Mouse (Mus musculus): ENCODE measurements around the gene Klf7. TPM values are rescaled to one million over a fixed set of nuclear protein-coding genes. Genes with fewer than 3 reads are reported as not detected.
"Not testable (repeated sequence)": the region's sequence is repeated elsewhere in the genome, so short reads cannot be mapped to it uniquely, and the experiment has no call there.

Gene Klf7
- polyA plus RNA-seq, 2 experiments, result 1.4 to 3.6 TPM

DNA sequence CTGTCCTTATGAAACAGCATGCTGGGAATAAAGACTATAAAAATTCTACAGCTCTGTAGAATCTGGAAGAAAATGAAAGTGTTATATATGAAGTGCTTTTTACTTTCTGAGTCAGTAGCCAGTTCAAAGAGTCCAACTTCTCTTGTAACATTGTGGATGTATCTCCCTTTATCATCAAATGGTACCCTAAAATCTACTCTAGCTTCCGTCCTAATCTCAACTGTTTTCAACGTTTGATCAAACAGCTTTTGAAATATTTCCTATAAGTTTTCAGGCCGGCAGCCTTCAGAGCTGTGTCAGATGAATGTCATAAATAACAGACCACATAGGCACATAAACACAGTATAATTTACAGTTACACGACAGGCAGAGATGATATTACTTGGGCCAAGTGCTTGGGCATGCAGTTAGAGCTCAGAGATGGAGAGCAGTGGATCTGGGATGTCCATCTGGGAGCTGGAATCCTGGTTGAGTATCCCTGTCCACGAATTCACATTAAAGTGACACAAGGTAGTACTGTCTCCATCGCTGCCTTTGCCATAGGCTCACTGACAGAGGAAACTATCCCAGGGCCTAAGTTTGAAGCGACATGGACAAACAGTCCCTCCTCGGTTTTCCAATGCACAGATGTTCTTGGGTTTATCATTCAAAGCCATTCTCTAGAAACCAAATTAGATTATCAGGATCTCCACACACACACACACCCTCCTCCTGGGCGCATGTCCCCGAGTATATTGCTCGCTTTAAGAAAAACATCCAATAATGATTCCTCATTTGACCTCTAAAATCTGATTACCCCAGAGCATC, 4.4 kb downstream of the Klf7 start:
- TF ChIP-seq EP300 (IDR thresholded peaks at IDR 0.05; ENCODE audit: low read depth), result peak; percentile 49
- no peak for TF ChIP-seq CTCF (IDR thresholded peaks at IDR 0.05; ENCODE audit: low read depth)
- 29% methylated on average over 11 of the region's 11 CpGs for WGBS (ENCODE audit: insufficient replicate concordance)
- peak in 1 of 3 experiments; percentile 16 for DNase-seq (ENCODE audit: low read depth in 3 of 3, low spot score in 3 of 3)
- Histone ChIP-seq H3K27ac (no peak overlapping the region), H3K9ac (replicated peaks) (no peak overlapping the region; the same call in 1 of the 2 replicates), H3K9me3 (ENCODE audit: control insufficient read depth, low read length) (no peaks in the 10 kb centered on the region), H3K4me3 (ENCODE audit: insufficient read depth in 1 of 2, low read depth in 2 of 2, low read length in 2 of 2) (no peak overlapping the region), H3K36me3 (replicated peaks; ENCODE audit: control insufficient read depth, insufficient read depth, low read depth) (no peaks in the 10 kb centered on the region), H3K27me3 (ENCODE audit: control insufficient read depth, insufficient read depth, low read length) (peaks cover 11% of the 10 kb centered on the region; the same call in 1 of the 2 replicates), H3K4me2 (ENCODE audit: low read depth) (peak overlapping the region; percentile 70), H3K4me1 (replicated peaks; ENCODE audit: control insufficient read depth in 2 of 2, insufficient read depth in 2 of 2, low read length in 1 of 2) (peaks cover 14 to 28% of the 10 kb centered on the region in 2 experiments)
- ATAC-seq (ENCODE audit: insufficient read depth), result no peak

- Histone ChIP-seq H3K9ac (replicated peaks) (no peak overlapping the region), H3K4me2 (ENCODE audit: low read depth) (no peak overlapping the region), H3K4me1 (replicated peaks; ENCODE audit: control insufficient read depth in 2 of 2, insufficient read depth in 2 of 2, low read length in 1 of 2) (peaks cover 14 to 26% of the 10 kb centered on the region in 2 experiments), H3K4me3 (ENCODE audit: insufficient read depth in 1 of 2, low read depth in 2 of 2, low read length in 2 of 2) (no peak overlapping the region), H3K9me3 (ENCODE audit: control insufficient read depth, low read length) (no peaks in the 10 kb centered on the region), H3K27me3 (ENCODE audit: control insufficient read depth, insufficient read depth, low read length) (peaks cover 11% of the 10 kb centered on the region; the same call in 1 of the 2 replicates), H3K27ac (no peak overlapping the region), H3K36me3 (replicated peaks; ENCODE audit: control insufficient read depth, insufficient read depth, low read depth) (no peaks in the 10 kb centered on the region)
- TF ChIP-seq CTCF (IDR thresholded peaks at IDR 0.05; ENCODE audit: low read depth), result no peak
- TF ChIP-seq EP300 (IDR thresholded peaks at IDR 0.05; ENCODE audit: low read depth), result no peak
- WGBS (ENCODE audit: insufficient replicate concordance), result 67% methylated on average over 6 of the region's 6 CpGs
- DNase-seq (ENCODE audit: low read depth in 3 of 3, low spot score in 3 of 3), result no peak
- no peak for ATAC-seq (ENCODE audit: insufficient read depth)
Measured at GRCm38 (mm10) chr1:64116746-64117455, 5.2 kb downstream of the Klf7 start.

- ATAC-seq (ENCODE audit: insufficient read depth) (no peak), DNase-seq (ENCODE audit: low read depth in 3 of 3, low spot score in 3 of 3) (no peak)
- Histone ChIP-seq H3K27ac (no peak overlapping the region), H3K27me3 (ENCODE audit: control insufficient read depth, insufficient read depth, low read length) (no peaks in the 10 kb centered on the region; the same call in 1 of the 2 replicates), H3K4me3 (ENCODE audit: insufficient read depth in 1 of 2, low read depth in 2 of 2, low read length in 2 of 2) (no peak overlapping the region), H3K9ac (replicated peaks) (no peak overlapping the region), H3K4me1 (replicated peaks; ENCODE audit: control insufficient read depth in 2 of 2, insufficient read depth in 2 of 2, low read length in 1 of 2) (peaks cover 14 to 22% of the 10 kb centered on the region in 2 experiments), H3K9me3 (ENCODE audit: control insufficient read depth, low read length) (no peaks in the 10 kb centered on the region), H3K36me3 (replicated peaks; ENCODE audit: control insufficient read depth, insufficient read depth, low read depth) (no peaks in the 10 kb centered on the region), H3K4me2 (ENCODE audit: low read depth) (no peak overlapping the region)
- WGBS (ENCODE audit: insufficient replicate concordance), result 64% methylated on average over 3 of the region's 3 CpGs
- TF ChIP-seq CTCF (IDR thresholded peaks at IDR 0.05; ENCODE audit: low read depth) (no peak), EP300 (IDR thresholded peaks at IDR 0.05; ENCODE audit: low read depth) (no peak)
Measured at GRCm38 (mm10) chr1:64114579-64114978, 7.5 kb downstream of the Klf7 start.

GRCm38 (mm10) chr1:64108653-64109052, 13.4 kb downstream of the Klf7 start:
- H3K9me3 ChIP-seq (ENCODE audit: control insufficient read depth, low read length); DNase-seq (ENCODE audit: low read depth in 3 of 3, low spot score in 3 of 3); H3K27ac ChIP-seq; H3K4me3 ChIP-seq (ENCODE audit: insufficient read depth in 1 of 2, low read depth in 2 of 2, low read length in 2 of 2); H3K9ac ChIP-seq (replicated peaks); H3K27me3 ChIP-seq (ENCODE audit: control insufficient read depth, insufficient read depth, low read length); ATAC-seq (ENCODE audit: insufficient read depth); H3K36me3 ChIP-seq (replicated peaks; ENCODE audit: control insufficient read depth, insufficient read depth, low read depth); H3K4me2 ChIP-seq (ENCODE audit: low read depth): not testable (repeated sequence)
- WGBS (ENCODE audit: insufficient replicate concordance), result 47% methylated on average over 3 of the region's 3 CpGs
- H3K4me1 ChIP-seq (replicated peaks; ENCODE audit: control insufficient read depth in 2 of 2, insufficient read depth in 2 of 2, low read length in 1 of 2), result peaks cover 0 to 19% of the 10 kb centered on the region in 2 experiments; a peak in 3 of 4 replicates

DNA sequence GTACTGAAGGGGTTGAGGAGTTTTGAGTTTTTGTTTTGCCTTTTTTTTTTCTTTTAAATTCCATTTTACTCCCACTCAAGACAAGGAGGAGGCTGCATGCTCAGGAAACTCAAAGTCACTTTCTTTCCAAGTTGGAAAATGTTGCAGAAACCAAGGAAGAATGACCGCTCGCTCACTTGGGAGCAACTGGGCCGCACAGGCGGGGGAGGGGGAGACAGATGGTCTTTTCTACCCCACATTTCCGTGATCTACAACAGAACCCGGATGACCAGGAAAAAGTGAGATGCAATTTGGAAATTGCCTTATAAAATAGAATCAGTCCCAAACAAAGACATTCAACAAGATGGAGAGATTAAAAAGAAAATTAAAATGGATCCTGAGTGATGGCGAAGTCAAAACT, 14.6 kb downstream of the Klf7 start:
- ATAC-seq (ENCODE audit: insufficient read depth) (no peak), DNase-seq (ENCODE audit: low read depth in 3 of 3, low spot score in 3 of 3) (no peak)
- Histone ChIP-seq H3K4me1 (replicated peaks; ENCODE audit: control insufficient read depth in 2 of 2, insufficient read depth in 2 of 2, low read length in 1 of 2) (peaks cover 0 to 19% of the 10 kb centered on the region in 2 experiments; a peak in 3 of 4 replicates), H3K4me3 (ENCODE audit: insufficient read depth in 1 of 2, low read depth in 2 of 2, low read length in 2 of 2) (no peak overlapping the region), H3K27ac (no peak overlapping the region), H3K27me3 (ENCODE audit: control insufficient read depth, insufficient read depth, low read length) (no peaks in the 10 kb centered on the region), H3K9ac (replicated peaks) (no peak overlapping the region), H3K9me3 (ENCODE audit: control insufficient read depth, low read length) (no peaks in the 10 kb centered on the region), H3K4me2 (ENCODE audit: low read depth) (no peak overlapping the region), H3K36me3 (replicated peaks; ENCODE audit: control insufficient read depth, insufficient read depth, low read depth) (no peaks in the 10 kb centered on the region)
- TF ChIP-seq EP300 (IDR thresholded peaks at IDR 0.05; ENCODE audit: low read depth), result no peak
- no peak for TF ChIP-seq CTCF (IDR thresholded peaks at IDR 0.05; ENCODE audit: low read depth)
- WGBS (ENCODE audit: insufficient replicate concordance), result 72% methylated on average over 7 of the region's 7 CpGs

Measured in liver, embryonic 14.5 days (tissue).